Mouse (Mus musculus): Measurements from ENCODE around the gene Heatr5b. TPM values are rescaled to one million over a fixed set of nuclear protein-coding genes. Genes with fewer than 3 reads are reported as not detected.

Gene Heatr5b
- total RNA-seq, 2 experiments from 2014 or later: 19.3 to 26.2 TPM

Other genes starting within 250 kb of the Heatr5b start
- 21.0 and 21.9 TPM in 2 replicates for gene Strn, start 98.2 kb downstream of the Heatr5b start, total RNA-seq (2015)
- gene Strn, start 98.2 kb downstream of the Heatr5b start, total RNA-seq (2017): 35.2 and 42.5 TPM in 2 replicates
- gene Gpatch11, start 203 bp upstream of the Heatr5b start, total RNA-seq (2015): 16.2 and 30.3 TPM in 2 replicates
- 27.9 and 31.7 TPM in 2 replicates for gene Gpatch11, start 203 bp upstream of the Heatr5b start, total RNA-seq (2017)
- gene Eif2ak2, start 47.2 kb upstream of the Heatr5b start, total RNA-seq (2015): 18.8 and 20.7 TPM in 2 replicates
- gene Eif2ak2, start 47.2 kb upstream of the Heatr5b start, total RNA-seq (2017): 33.0 and 45.3 TPM in 2 replicates
- gene Sult6b1, start 71.6 kb upstream of the Heatr5b start, total RNA-seq (2015): not detected in 2 replicates
- not detected in 2 replicates for gene Sult6b1, start 71.6 kb upstream of the Heatr5b start, total RNA-seq (2017)
- gene Cebpzos, start 81.1 kb upstream of the Heatr5b start, total RNA-seq (2015): 28.9 and 32.9 TPM in 2 replicates
- gene Cebpzos, start 81.1 kb upstream of the Heatr5b start, total RNA-seq (2017): 67.2 and 76.5 TPM in 2 replicates
- gene Cebpz, start 101.7 kb upstream of the Heatr5b start, total RNA-seq (2015): 68.7 and 78.1 TPM in 2 replicates
- 101 and 183 TPM in 2 replicates for gene Cebpz, start 101.7 kb upstream of the Heatr5b start, total RNA-seq (2017)
- 43.5 and 57.6 TPM in 2 replicates for gene Ndufaf7, start 101.8 kb upstream of the Heatr5b start, total RNA-seq (2015)
- gene Ndufaf7, start 101.8 kb upstream of the Heatr5b start, total RNA-seq (2017): 36.2 and 42.6 TPM in 2 replicates
- gene Prkd3, start 185.5 kb upstream of the Heatr5b start, total RNA-seq (2015): 38.1 and 42.1 TPM in 2 replicates
- 40.9 and 42.0 TPM in 2 replicates for gene Prkd3, start 185.5 kb upstream of the Heatr5b start, total RNA-seq (2017)
- 0.47 and 4.9 TPM in 2 replicates for gene Qpct, start 216.5 kb upstream of the Heatr5b start, total RNA-seq (2015)
- 1.2 and 1.6 TPM in 2 replicates for gene Qpct, start 216.5 kb upstream of the Heatr5b start, total RNA-seq (2017)